Mouse (Mus musculus) CH12.LX (cell line): Measurements from ENCODE around the gene Lrrc29. TPM values are rescaled to one million over a fixed set of nuclear protein-coding genes. Genes with fewer than 3 reads are reported as not detected.

Experiments
- DNase-seq: peaks from one replicate; pipeline ENCODE4 v3.0.0-alpha.2; 2013; ENCODE audit errors: extremely low read depth
- H3K27ac ChIP-seq: 2 replicates; pipeline ENCODE4 v1.5.1; 2012; ENCODE audit warnings: low read depth, mild to moderate bottlenecking, control low read depth, moderate library complexity; ENCODE audit not compliant: insufficient read depth
- H3K27me3 ChIP-seq: replicated peaks from 2 replicates; pipeline ENCODE3; 2012; ENCODE audit warnings: inconsistent platforms
- H3K36me3 ChIP-seq, 2 experiments: replicated peaks in 1 of 2; 2 replicates each; pipeline versions ENCODE3 to v1.6.1; 2012; ENCODE audit warnings: inconsistent platforms in 1 of 2, low read length in 1 of 2, mild to moderate bottlenecking in 1 of 2, mixed read lengths in 1 of 2, moderate library complexity in 1 of 2; ENCODE audit not compliant: control insufficient read depth in 1 of 2, insufficient read depth in 1 of 2
- H3K4me1 ChIP-seq, 2 experiments: 2 replicates each; pipeline ENCODE4 v1.6.1; 2012; ENCODE audit warnings: inconsistent platforms in 1 of 2, moderate library complexity in 1 of 2; ENCODE audit not compliant: insufficient read depth in 2 of 2, control insufficient read depth in 1 of 2
- H3K4me2 ChIP-seq: 2 replicates; pipeline ENCODE4 v1.6.1; 2012; ENCODE audit warnings: low read depth, mild to moderate bottlenecking, control low read depth; ENCODE audit not compliant: poor library complexity, insufficient read depth, severe bottlenecking
- H3K4me3 ChIP-seq, 3 experiments: fragments of 150-350 bp in 1 of 3; sonication (generic) in 1 of 3; replicated peaks in 1 of 3; 2 replicates each; pipeline versions ENCODE3 to v1.5.1; 2011 to 2012; ENCODE audit warnings: low read depth in 2 of 3, low read length in 2 of 3, mild to moderate bottlenecking in 2 of 3, moderate library complexity in 2 of 3, control low read depth in 1 of 3, improper control_type of control experiment in 1 of 3, inconsistent platforms in 1 of 3, mixed read lengths in 1 of 3; ENCODE audit not compliant: poor library complexity in 1 of 3
- H3K79me2 ChIP-seq: replicated peaks from 2 replicates; pipeline ENCODE4 v1.6.1; 2012; ENCODE audit warnings: mild to moderate bottlenecking, moderate library complexity; ENCODE audit not compliant: control insufficient read depth, poor library complexity, insufficient read depth, severe bottlenecking; ENCODE audit errors: extremely low read depth
- H3K9ac ChIP-seq: 2 replicates; pipeline ENCODE4 v1.6.1; 2012; ENCODE audit warnings: low read depth, mild to moderate bottlenecking, control low read depth, moderate library complexity; ENCODE audit not compliant: insufficient read depth
- H3K9me3 ChIP-seq: replicated peaks from 2 replicates; pipeline ENCODE3; 2012; ENCODE audit warnings: low read length, inconsistent platforms, mixed read lengths
- BHLHE40 ChIP-seq: IDR thresholded peaks from 2 replicates; pipeline ENCODE4 v1.6.1; 2011; ENCODE audit warnings: mild to moderate bottlenecking, low read depth, low read length, improper control_type of control experiment
- CHD1 ChIP-seq: IDR thresholded peaks from 2 replicates; pipeline ENCODE4 v1.6.1; 2012; ENCODE audit warnings: low read depth, low read length, improper control_type of control experiment, inconsistent platforms
- CTCF ChIP-seq, 2 experiments: IDR thresholded peaks in 1 of 2; conservative IDR thresholded peaks in 1 of 2; 2 replicates each; pipeline ENCODE4 v1.5.1; 2011 to 2012; ENCODE audit warnings: low read depth in 2 of 2, low read length in 2 of 2, improper control_type of control experiment in 1 of 2, inconsistent platforms in 1 of 2, mild to moderate bottlenecking in 1 of 2, moderate library complexity in 1 of 2
- E2F4 ChIP-seq: IDR thresholded peaks from 2 replicates; pipeline ENCODE4 v1.6.1; 2011; ENCODE audit warnings: low read depth, low read length, improper control_type of control experiment; ENCODE audit not compliant: insufficient replicate concordance
- ELF1 ChIP-seq: IDR thresholded peaks from 2 replicates; pipeline ENCODE4 v1.6.1; 2014; ENCODE audit warnings: low read depth, mild to moderate bottlenecking, inconsistent platforms, low read length, improper control_type of control experiment
- EP300 ChIP-seq: IDR thresholded peaks from 2 replicates; pipeline ENCODE4 v1.6.1; 2011; ENCODE audit warnings: low read length, improper control_type of control experiment
- HCFC1 ChIP-seq: IDR thresholded peaks from 2 replicates; pipeline ENCODE4 v1.6.1; 2012; ENCODE audit warnings: low read depth, mild to moderate bottlenecking, inconsistent platforms, low read length, improper control_type of control experiment
- MAZ ChIP-seq: IDR thresholded peaks from 2 replicates; pipeline ENCODE4 v1.6.1; 2012; ENCODE audit warnings: low read depth, mild to moderate bottlenecking, inconsistent platforms, low read length, improper control_type of control experiment, moderate library complexity
- MXI1 ChIP-seq: IDR thresholded peaks from 2 replicates; pipeline ENCODE4 v1.6.1; 2011; ENCODE audit warnings: mild to moderate bottlenecking, low read depth, low read length, improper control_type of control experiment
- NELFE ChIP-seq: IDR thresholded peaks from 2 replicates; pipeline ENCODE4 v1.6.1; 2011; ENCODE audit warnings: low read depth, low read length, improper control_type of control experiment
- NRF1 ChIP-seq: IDR thresholded peaks from 2 replicates; pipeline ENCODE4 v1.6.1; 2014; ENCODE audit warnings: low read depth, mild to moderate bottlenecking, inconsistent platforms, low read length, improper control_type of control experiment, moderate library complexity
- POLR2A ChIP-seq: IDR thresholded peaks from 2 replicates; pipeline ENCODE4 v1.6.1; 2011; ENCODE audit warnings: low read depth, mild to moderate bottlenecking, improper control_type of control experiment, low read length
- POLR2AphosphoS2 ChIP-seq: IDR thresholded peaks from 2 replicates; pipeline ENCODE4 v1.6.1; 2011; ENCODE audit warnings: low read depth, low read length, improper control_type of control experiment
- RCOR1 ChIP-seq: conservative IDR thresholded peaks from 2 replicates; pipeline ENCODE4 v1.6.1; 2012; ENCODE audit warnings: low read depth, mild to moderate bottlenecking, inconsistent platforms, low read length, improper control_type of control experiment
- SIN3A ChIP-seq: IDR thresholded peaks from 2 replicates; pipeline ENCODE4 v1.6.1; 2012; ENCODE audit warnings: low read length, improper control_type of control experiment, inconsistent platforms
- TCF12 ChIP-seq: IDR thresholded peaks from 2 replicates; pipeline ENCODE4 v1.6.1; 2014; ENCODE audit warnings: low read depth, mild to moderate bottlenecking, inconsistent platforms, low read length, improper control_type of control experiment
- ZMIZ1 ChIP-seq: IDR thresholded peaks from 2 replicates; pipeline ENCODE4 v1.6.1; 2012; ENCODE audit warnings: low read depth, mild to moderate bottlenecking, inconsistent platforms, low read length, improper control_type of control experiment
- ZNF384 ChIP-seq: IDR thresholded peaks from 2 replicates; pipeline ENCODE4 v1.6.1; 2012; ENCODE audit warnings: low read depth, low read length, improper control_type of control experiment, inconsistent platforms
- dilution Hi-C: fragments of 300-500 bp; cut with MboI; formaldehyde crosslinking; loops from 2 replicates; pipeline ENCODE4 v1.14.3; 2020; ENCODE audit warnings: low sequenced_read_pairs; ENCODE audit not compliant: extremely low pct_unique_long_range_greater_than_20kb, extremely low pct_ligation_motif_present
- in situ Hi-C: fragments of 300-500 bp; cut with MboI; formaldehyde crosslinking; loops from 3 replicates; pipeline ENCODE4 v1.14.3; 2019; ENCODE audit warnings: low sequenced_read_pairs, low pct_ligation_motif_present, low pct_unique_long_range_greater_than_20kb, mixed read lengths
- polyA plus RNA-seq: library from polyadenylated mRNA; unstranded; fragments of >175 nt; gene quantifications from 2 replicates; pipeline ENCODE4 v1.2.1, GENCODE M21; 2012; ENCODE audit warnings: low read depth; ENCODE audit not compliant: insufficient read length
- total RNA-seq, 2 experiments: library from RNA; depleted of rRNA; stranded (reverse); fragments of 300-350 nt in 1 of 2; fragments of >200 nt in 1 of 2; gene quantifications; 2 replicates each; pipeline ENCODE4 v1.2.3; 2012 to 2014

Lrrc29 gene
- total and polyA plus RNA-seq, 3 experiments, result 1.4 to 1.8 (median 1.7) TPM

DNA sequence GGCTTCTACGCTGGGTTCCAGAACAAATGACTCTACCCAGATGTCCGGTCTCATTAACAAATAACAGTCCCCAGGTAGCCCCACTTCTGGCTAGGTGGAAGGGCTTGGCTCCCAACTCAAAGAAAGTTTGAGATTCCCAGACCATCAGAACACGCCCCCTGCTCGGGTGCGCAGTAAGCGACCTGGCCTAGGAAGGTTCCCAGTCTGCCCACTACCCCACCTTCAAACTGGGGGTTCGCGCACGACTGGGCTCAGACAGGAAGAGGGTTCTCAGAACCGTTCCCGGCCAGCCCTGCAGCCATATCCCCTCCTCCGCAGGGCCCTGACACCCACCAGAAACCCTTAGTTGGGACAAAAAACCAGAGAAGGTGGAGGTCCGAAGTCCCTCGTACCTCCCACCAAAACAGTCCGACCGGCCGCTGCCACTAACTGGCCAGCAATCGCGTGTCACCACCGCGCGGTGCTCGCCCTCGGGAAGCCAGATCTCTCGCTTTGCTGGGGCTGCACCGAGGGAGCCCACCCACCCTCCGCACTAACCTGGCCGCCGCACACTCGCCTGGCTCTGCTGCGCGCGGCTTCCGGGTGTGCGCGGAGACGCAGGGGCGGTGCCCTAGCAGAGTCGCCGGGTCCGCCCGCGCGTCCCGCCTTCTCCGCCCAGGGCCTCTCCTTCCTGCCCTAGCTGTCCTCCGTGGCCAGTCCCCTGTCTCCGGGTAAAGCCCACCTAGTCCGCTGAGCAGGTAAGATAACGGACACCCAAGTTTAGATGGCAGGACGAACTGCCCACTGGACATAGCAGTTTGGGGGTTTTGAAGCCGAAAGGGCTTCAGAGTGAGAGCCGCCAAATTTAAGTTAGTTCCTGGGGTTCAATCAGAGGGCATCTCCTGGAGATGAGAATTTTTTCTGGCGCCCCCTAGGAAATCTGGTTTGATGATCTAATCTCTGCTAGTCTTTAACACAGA lies 61.8 kb downstream of the Lrrc29 start, which contains the start of the genes Tradd and Fbxl8:
Tradd (minus strand) TSS at position 586 of the 959 bp plus-strand sequence.
Fbxl8 (plus strand) TSS at position 625 of the 959 bp plus-strand sequence.
- dilution Hi-C loops, result no loop called here
- Histone ChIP-seq H3K36me3 (peaks cover 26 to 36% of the 10 kb centered on the region in 2 experiments), H3K4me1 (peaks cover 9 to 49% of the 10 kb centered on the region in 2 experiments; a peak in 3 of 4 replicates), H3K9me3 (peaks cover 21% of the 10 kb centered on the region), H3K4me3 (peak within 1 kb of the TSS; percentile 79 to 86 (median 83)), H3K27ac (peak within 1 kb of the TSS; percentile 24; the same call in 1 of the 2 replicates), H3K27me3 (no peaks in the 10 kb centered on the region), H3K4me2 (peak within 1 kb of the TSS; percentile 85), H3K79me2 (no peaks in the 10 kb centered on the region), H3K9ac (peak within 1 kb of the TSS; percentile 64)
- TF ChIP-seq SIN3A, result peak; percentile 80; the same call in 1 of the 2 replicates
- no peak for TF ChIP-seq E2F4
- TF ChIP-seq MAZ, result no peak
- peak; percentile 65 for TF ChIP-seq MXI1
- peak in 1 of 2 experiments; percentile 35; a peak in 2 of 4 replicates for TF ChIP-seq CTCF (conservative IDR thresholded peaks at IDR 0.05 in 1 of 2, IDR thresholded peaks at IDR 0.05 in 1 of 2; ENCODE audit: low read depth in 2 of 2, low read length in 2 of 2)
- TF ChIP-seq NRF1, result peak; percentile 88
- TF ChIP-seq ELF1, result peak; percentile 99
- peak; percentile 65 for TF ChIP-seq ZMIZ1
- 0 out of 2 replicates have a peak, but pooled peaks have one; percentile 28 for TF ChIP-seq CHD1
- TF ChIP-seq HCFC1, result peak; percentile 62
- TF ChIP-seq EP300, result no peak
- TF ChIP-seq BHLHE40, result no peak
- TF ChIP-seq TCF12, result peak; percentile 61
- TF ChIP-seq NELFE, result peak; percentile 77
- peak; percentile 87 for TF ChIP-seq POLR2A
- peak; percentile 47; the same call in 1 of the 2 replicates for TF ChIP-seq POLR2AphosphoS2
- in situ Hi-C loops, result no loop called here
- DNase-seq, result peak; percentile 59

DNA sequence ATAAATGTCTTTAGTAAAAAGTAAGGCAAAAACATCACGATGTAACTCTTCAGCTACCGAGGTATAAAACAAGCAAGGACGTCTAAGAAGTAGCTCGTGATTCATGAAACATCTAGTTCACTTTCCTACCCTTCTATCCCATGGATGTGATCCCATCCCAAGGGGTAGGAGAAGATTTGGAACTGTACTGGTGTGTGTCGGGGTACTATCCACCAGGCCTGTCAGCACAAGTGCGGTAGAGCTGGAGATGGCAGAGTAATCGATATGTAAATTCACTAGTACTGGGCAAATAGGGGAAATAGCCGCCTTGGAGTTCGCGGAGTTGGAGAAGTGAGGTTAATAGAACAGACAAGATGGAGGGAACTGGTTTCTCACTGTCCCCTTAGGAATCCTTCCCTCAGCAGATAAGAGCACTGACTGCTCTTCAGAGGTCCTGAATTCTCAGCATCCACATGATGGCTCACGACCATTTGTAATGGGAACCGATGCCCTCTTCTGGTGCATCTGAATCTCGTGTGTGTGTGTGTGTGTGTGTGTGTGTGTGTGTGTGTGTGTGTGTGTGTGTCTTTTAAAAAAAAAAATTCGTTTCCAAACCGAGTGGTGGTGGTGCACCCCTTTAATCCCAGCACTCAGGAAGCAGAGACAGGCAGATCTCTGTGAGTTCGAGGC lies 62.7 kb downstream of the Lrrc29 start:
- H3K27ac ChIP-seq, result no peak overlapping the region

More for the DNA sequence above, 62.7 kb downstream of the Lrrc29 start:
- H3K9me3 ChIP-seq, result peaks cover 11% of the 10 kb centered on the region
- H3K4me3 ChIP-seq, result peak overlapping the region in 2 of 3 experiments; percentile 83 to 86
- peak overlapping the region; percentile 85 for H3K4me2 ChIP-seq
- no peak for TF ChIP-seq TCF12
- no peak for TF ChIP-seq RCOR1
- no peak for TF ChIP-seq ELF1
- peak in 1 of 2 experiments; percentile 25; a peak in 1 of 4 replicates for TF ChIP-seq CTCF (conservative IDR thresholded peaks at IDR 0.05 in 1 of 2, IDR thresholded peaks at IDR 0.05 in 1 of 2; ENCODE audit: low read depth in 2 of 2, low read length in 2 of 2)
- peak; percentile 47 for TF ChIP-seq ZNF384
- TF ChIP-seq, all 38 proteins: peak for 2
- peaks cover 9 to 54% of the 10 kb centered on the region in 2 experiments; a peak in 3 of 4 replicates for H3K4me1 ChIP-seq
- H3K27me3 ChIP-seq, result no peaks in the 10 kb centered on the region
- dilution Hi-C loops (no loop called here), in situ Hi-C loops (no loop called here)
- 0 out of 2 replicates have a peak overlapping the region, but pooled peaks have one; percentile 54 for H3K9ac ChIP-seq
- no peak for DNase-seq
- no peaks in the 10 kb centered on the region for H3K79me2 ChIP-seq
- peaks cover 29 to 36% of the 10 kb centered on the region in 2 experiments for H3K36me3 ChIP-seq
